Comparison of ENCODE assay signal across 8 mouse cellular contexts in genomic region chr8:53607040-53607439, GRCm38 (mm10). TPM values are rescaled to one million over a fixed set of nuclear protein-coding genes. Genes with fewer than 3 reads are reported as not detected.
DNase-seq lines count a peak whose midpoint lies in the region; ATAC-seq and TF ChIP-seq lines count a peak whose summit lies in the region.

No protein-coding gene starts in this region.

- WGBS in cerebellum, adult 2 months: 45% methylated on average over 3 of the region's 3 CpGs
- 40% methylated on average over 3 of the region's 3 CpGs for WGBS in forebrain, embryonic 14.5 days
- WGBS in midbrain, embryonic 15.5 days: 42% methylated on average over 3 of the region's 3 CpGs

- no peaks in the 10 kb centered on the region for H3K4me1 ChIP-seq in cerebellum, adult 2 months (ENCODE audit: control insufficient read depth, insufficient read depth, low read length)
- H3K4me1 ChIP-seq in forebrain, embryonic 14.5 days (ENCODE audit: control insufficient read depth, insufficient read depth, low read length): no peaks in the 10 kb centered on the region
- H3K4me1 ChIP-seq in midbrain, embryonic 15.5 days: no peaks in the 10 kb centered on the region

- no peaks in the 10 kb centered on the region for H3K27me3 ChIP-seq in cerebellum, adult 2 months (ENCODE audit: control insufficient read depth, insufficient read depth, low read length)
- no peaks in the 10 kb centered on the region for H3K27me3 ChIP-seq in forebrain, embryonic 14.5 days (replicated peaks; ENCODE audit: control insufficient read depth, insufficient read depth, low read length)
- no peaks in the 10 kb centered on the region for H3K27me3 ChIP-seq in midbrain, embryonic 15.5 days (replicated peaks)

- peak in 1 of 2 experiments; percentile 10 for DNase-seq in cerebellum, adult 2 months
- no peak for DNase-seq in cerebellum, adult 11-12 months
- DNase-seq in 416B (ENCODE audit: low read depth): peak; percentile 87
- peak; percentile 3 for DNase-seq in adrenal gland, postnatal 25 days
- peak; percentile 68 for DNase-seq in forebrain, embryonic 14.5 days (ENCODE audit: low spot score)
- peak; percentile 11 to 43 for DNase-seq in kidney, postnatal 25 days
- no peak for DNase-seq in right cerebral cortex, adult 2 months (ENCODE audit: low spot score in 2 of 2)

- H3K9me3 ChIP-seq in forebrain, embryonic 14.5 days (replicated peaks; ENCODE audit: control insufficient read depth, low read length): no peaks in the 10 kb centered on the region
- no peaks in the 10 kb centered on the region for H3K9me3 ChIP-seq in midbrain, embryonic 15.5 days

- TF ChIP-seq CTCF in cerebellum, adult 2 months (IDR thresholded peaks at IDR 0.05; ENCODE audit: borderline replicate concordance, insufficient read depth, low read depth, low read length): peak; percentile 70

- H3K36me3 ChIP-seq in forebrain, embryonic 14.5 days (ENCODE audit: control insufficient read depth, insufficient read depth, low read length): no peaks in the 10 kb centered on the region
- H3K36me3 ChIP-seq in midbrain, embryonic 15.5 days (replicated peaks): no peaks in the 10 kb centered on the region

- peak; percentile 88 for ATAC-seq in forebrain, embryonic 14.5 days
- peak; percentile 50; the same call in 1 of the 2 replicates for ATAC-seq in midbrain, embryonic 15.5 days (replicated peaks)

- no peak overlapping the region for H3K4me3 ChIP-seq in cerebellum, adult 2 months (replicated peaks; ENCODE audit: insufficient read depth, low read depth, low read length)
- H3K4me3 ChIP-seq in forebrain, embryonic 14.5 days (ENCODE audit: low read depth, low read length): no peak overlapping the region
- H3K4me3 ChIP-seq in midbrain, embryonic 15.5 days: no peak overlapping the region

- H3K9ac ChIP-seq in forebrain, embryonic 14.5 days (ENCODE audit: low read length): no peak overlapping the region
- H3K9ac ChIP-seq in midbrain, embryonic 15.5 days: no peak overlapping the region

- H3K4me2 ChIP-seq in forebrain, embryonic 14.5 days (ENCODE audit: low read length): no peak overlapping the region
- H3K4me2 ChIP-seq in midbrain, embryonic 15.5 days: no peak overlapping the region

- H3K27ac ChIP-seq in cerebellum, adult 2 months (ENCODE audit: insufficient read depth, low read length): no peak overlapping the region
- no peak overlapping the region for H3K27ac ChIP-seq in forebrain, embryonic 14.5 days (ENCODE audit: low read depth, low read length)
- H3K27ac ChIP-seq in midbrain, embryonic 15.5 days: no peak overlapping the region

- no peak for TF ChIP-seq POLR2A in cerebellum, adult 2 months (IDR thresholded peaks at IDR 0.05; ENCODE audit: borderline replicate concordance, insufficient read depth, low read length)

RNA-seq across cellular contexts. Expression of gene Neil3, which starts 31.8 kb away (rescaled TPM):
- polyA plus RNA-seq in cerebellum, adult 2 months (2012; rRNA removed): 0.05 and 0.06 TPM in 2 replicates
- 2.6 and 3.8 TPM in 2 replicates for total RNA-seq in adrenal gland, postnatal 25 days (2021)
- polyA plus RNA-seq in forebrain, embryonic 14.5 days (2014; fragmentation: Nextera tagmentation; extraction: Ambion mirVana): 12.7 and 12.8 TPM in 2 replicates
- 4.7 and 5.7 TPM in 2 replicates for polyA plus RNA-seq in midbrain, embryonic 15.5 days (2015; fragmentation: Nextera tagmentation; extraction: Ambion mirVana)

Comparison
In these comparisons a context has a peak if more than half of its experiments do, and no peak if none do; other contexts are left out.
1. DNase-seq: peak in 416B (single experiment), adrenal gland, postnatal 25 days (single experiment), forebrain, embryonic 14.5 days (single experiment) and kidney, postnatal 25 days (2 of 2); none in cerebellum, adult 11-12 months (single experiment) and right cerebral cortex, adult 2 months (0 of 2).